Mouse (Mus musculus) fat pad, adult 2 months (tissue): ENCODE measurements at regions not wholly inside any gene's neighbourhood (a gene's known extent, or its start where the extent isn't known, plus 50 kb on each side); places are given as distances from the start of the nearest gene placed in this dataset.

Experiments used
- DNase-seq: peaks from one replicate; pipeline ENCODE4 v3.0.0-alpha.2; 2011; ENCODE audit warnings: low read depth, low spot score; ENCODE audit errors: extremely low read depth

DNA sequence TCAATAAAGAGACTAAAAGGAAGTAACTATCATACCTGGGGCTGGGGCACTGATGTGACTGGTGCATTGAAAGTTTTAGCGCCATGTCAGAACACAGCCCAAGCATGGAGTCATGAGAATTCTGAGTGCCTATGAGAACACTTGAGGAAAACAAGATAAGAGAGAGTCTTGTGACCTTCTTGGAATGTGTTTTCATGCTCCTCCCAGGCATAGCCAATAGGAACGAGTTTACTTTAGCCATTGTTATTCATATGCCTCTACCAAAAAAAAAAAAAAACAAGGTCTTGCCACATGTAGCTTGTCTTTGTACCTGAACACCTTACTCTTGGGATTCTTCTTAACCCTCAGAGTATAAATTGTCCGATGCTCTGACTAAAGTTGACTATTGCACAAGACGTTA, 214.6 kb upstream of the Atp2b1 start:
- no peak for DNase-seq

DNA sequence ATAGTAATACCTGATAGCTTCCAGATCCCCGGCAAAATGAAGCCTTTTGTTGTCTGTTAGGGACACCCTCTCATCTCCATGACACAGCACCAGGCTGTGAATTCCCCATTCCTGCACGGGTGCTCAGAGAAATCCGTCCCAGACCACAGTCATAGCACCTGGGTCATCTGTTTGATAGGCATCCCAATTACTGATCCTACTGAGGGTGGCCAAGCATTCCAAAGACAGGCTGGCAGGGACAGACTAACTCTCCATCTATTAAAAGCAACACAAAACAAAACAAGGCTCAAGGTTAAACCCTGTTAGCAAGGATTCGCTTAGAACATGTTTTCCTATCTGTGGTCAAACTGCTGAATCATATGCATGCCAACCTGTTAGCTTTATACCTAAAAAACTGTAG, 213.8 kb upstream of the Atp2b1 start:
- DNase-seq: no peak

DNA sequence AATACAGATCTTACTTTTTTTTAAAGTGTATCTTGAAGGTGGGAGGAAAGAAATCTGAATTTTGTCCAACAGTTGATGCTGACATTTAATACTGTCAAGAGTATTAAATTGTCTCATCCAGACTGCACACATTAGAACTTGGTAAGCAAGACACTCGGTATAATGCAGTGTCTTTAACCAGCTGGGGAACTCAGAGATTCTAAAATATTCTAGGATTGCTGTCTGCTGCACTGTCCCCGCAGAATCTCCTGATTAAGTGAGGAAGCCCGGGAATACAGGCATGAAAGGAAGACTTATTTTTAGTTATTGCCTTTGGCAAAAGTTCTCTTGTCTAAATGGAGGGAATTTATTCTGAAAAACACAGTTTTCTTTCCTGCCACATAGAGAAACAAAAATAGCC, 212.9 kb upstream of the Atp2b1 start:
- no peak for DNase-seq

DNA sequence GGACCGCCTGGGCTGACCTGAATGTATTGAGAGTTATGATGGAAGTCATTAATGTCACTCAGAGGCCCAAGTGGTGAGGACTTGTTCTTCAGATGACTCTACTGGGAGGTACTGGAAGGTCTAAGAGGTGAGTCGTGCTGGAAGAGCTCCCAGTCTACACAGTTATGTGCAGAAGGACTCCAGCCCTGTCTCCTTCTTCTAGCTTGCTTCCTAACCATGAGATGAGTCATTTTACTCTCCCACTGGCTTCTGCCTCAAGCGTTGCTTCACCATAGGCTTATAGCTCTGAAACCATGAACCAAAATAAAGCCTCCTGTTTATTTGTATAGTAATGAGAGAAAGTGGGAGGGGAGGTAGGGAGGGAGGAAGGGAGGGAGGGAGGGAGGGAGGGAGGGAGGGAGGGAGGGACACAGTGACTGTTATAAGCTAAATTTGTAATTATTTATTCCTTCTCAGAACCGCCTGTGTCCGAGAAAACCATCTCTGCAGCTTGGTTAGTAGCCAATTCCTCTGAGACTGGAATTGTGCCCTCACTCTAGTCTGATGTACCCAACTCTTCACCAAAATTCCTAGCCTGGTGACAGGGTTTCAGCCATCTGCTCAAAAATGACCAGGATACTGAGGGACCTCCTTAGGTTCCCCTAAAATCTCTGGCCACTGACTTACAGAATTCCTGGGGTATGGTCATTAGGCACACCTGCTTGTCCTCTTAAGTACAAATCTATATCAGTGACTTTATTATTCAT, 211.6 kb upstream of the Atp2b1 start:
- no peak for DNase-seq

DNA sequence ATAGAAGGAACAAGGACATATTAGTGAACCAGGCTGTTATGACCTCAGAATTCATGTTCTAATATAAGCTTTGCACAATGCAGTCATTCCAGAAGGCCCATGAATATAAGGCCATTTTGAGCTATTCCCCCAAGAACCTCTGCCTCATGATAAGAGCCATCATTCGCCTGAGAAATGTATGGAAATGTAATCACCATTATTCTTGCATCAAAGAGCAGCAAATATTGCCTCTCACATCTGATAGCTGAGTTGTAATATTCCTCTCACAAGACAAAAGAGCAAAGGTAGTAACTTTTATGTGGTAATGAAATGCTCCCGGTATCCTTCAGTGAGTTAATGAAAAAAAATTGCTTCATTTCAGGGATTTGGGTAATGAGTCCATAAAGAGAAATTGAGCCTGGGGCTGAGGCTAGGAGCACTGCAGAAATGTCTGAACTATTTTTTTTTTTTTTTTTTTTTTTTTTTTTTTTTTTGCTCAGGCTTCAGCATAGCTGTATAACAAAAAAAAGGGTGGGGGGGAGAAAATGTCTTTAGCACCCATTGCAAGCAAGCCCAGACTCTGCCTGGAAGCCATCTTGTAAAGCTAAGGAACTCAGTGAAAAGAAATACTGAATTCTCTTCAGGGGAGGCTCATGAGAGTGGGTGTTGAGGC, 210.4 kb upstream of the Atp2b1 start:
- no peak for DNase-seq

DNA sequence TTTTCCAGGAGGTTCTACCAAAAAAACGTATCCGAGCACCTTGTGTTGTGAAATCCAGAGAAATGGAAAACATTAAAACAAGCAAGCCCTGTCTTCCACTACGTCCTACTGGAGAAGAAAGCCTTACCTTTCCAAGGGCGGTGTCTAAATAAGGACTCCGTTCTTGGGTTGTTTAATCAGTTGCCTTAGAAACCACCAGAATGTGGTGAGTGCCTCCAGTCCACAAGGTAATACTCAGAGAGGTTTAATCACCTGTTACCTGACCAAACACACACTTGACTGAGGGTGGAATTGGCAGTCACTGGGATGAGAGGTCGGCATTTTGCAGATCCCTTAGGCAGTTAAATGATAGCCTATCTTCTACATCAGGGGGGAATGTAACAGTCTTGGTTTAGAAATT, 209.6 kb upstream of the Atp2b1 start:
- DNase-seq: no peak

DNA sequence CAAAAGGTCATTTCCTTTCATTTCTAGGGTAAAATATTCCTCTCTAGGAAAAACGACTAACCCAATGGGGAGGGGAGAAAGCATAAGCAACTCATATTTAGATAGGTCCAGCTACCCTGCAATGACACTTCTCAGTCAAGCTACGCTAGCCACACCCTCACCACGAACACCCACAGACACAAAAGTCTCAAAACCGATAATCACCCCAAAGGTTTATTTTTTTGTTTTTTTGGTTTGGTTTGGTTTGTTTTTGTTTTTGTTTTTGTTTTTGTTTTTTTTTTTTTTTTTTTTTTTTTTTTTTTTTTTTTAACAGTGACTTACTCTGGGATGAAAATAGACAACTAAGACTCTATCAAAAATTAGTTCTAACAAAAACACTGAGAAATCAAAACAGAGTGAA, 196.3 kb upstream of the Atp2b1 start:
- no peak for DNase-seq

DNA sequence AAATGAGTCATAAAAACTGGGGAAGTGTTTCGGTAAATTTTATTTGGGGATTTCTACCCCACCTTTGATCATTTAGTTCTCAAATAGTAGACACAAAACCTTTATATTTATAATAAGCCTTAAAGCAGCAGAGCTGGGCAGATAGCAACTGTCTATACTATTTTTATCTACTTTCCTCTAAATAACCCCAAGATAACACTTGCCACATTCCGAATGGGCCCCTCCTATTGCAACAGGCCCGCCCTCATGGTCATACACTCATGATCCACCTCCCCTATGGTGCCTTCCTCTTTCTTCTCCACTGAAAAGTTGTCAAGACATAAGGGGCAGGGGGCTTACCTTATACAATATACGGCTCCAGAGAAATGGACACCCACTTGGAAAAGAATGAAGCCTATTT, 195.5 kb upstream of the Atp2b1 start:
- no peak for DNase-seq

DNA sequence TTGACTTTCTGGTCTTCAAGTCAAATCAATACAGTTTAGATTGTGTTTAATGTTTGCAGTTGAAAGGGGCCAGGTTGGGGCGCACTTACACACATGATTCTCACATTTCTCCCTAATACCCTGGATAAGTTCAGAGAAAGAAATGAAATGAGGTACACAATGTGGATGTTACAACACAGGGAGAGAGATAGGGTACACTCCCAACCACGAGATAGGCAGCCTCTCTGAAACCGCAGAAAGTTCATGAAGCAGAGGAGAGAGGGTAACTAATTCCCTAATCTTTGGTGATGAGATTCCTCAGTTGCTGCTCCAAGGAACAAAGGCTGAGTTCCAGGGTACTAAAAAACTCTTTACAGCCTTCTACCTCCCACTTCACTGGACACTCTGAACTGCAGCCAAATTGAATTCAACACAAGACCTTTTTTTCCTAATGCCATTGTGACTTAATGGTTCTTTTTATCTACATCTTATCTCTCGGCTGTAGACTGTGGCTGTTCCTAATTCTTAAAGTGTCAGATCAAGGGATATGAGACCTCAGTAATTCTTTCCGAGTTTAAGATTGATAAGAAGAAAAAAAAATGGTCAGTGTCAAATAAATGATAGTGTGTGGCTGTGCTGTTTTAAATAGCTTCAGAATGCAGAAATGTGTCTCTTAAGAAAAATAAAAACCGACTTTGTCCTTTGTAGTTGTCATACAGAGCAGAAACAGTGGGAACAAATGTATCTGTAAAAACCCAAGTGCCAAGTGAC, 193.8 kb upstream of the Atp2b1 start:
- no peak for DNase-seq

DNA sequence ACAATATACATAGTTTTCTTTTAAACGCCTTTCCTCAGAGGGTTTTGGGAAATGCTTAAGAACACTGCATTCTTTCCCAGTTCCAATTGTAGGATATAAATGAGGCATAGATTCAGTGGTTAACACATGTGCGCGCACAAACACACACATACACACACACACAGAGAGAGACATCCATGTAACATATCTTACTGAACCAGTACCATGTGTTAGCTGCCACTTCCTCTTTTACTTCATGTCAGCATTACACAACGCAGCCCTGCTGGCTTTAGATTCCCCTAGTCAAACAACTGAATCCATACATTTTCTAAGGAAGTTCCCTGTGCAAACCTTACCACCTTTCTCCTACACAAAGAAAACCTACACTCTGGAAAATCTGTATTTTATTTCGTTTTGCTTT, 189.1 kb upstream of the Atp2b1 start:
- no peak for DNase-seq

DNA sequence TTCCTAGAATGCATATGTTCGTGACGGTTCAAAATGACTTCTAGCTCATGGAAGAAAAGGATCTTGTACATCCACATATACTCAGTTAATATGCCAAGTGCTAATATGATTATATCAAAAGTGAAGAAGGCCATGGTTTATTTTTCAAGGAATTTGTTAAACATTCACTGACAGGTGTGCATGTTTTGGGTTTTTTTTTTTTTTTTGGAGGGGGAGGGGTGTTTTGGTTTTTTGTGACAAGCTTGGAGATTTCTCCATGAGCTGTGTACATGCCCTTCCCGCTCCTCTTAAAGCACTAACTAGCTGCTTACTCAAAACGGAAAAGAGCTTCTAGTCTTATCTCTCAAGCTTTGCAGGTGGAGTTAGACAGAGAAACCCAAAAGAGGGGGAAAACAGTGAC, 187.1 kb upstream of the Atp2b1 start:
- DNase-seq: no peak

DNA sequence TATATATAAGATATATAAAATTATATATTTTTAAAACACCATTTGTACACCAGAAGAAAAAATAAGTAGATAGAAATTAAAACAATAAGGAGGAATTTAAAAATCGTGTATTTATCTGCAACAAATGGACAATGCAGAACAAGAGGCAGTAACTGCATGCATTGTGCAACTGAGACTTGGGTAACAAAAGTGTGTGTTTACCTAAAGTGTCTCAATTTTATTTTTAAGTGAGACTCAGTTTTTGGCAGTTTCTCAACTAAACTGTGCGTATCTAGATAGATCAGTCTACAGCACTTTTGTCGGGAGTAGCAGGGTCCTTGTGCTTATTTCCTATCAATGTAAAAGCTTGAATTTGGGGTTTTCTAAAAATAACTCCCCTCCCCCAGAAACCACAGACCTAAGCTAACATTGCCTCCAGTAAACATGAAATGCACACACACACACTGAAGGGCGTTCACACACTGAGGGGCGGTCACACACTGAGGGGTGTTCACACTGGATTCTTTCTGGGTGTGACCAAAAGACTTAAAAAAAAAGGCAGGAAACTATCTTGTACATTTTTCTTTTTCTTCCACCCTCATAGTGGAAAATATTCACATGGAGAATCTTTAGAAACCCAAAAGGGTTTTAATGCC, 185.7 kb upstream of the Atp2b1 start:
- DNase-seq: peak; percentile 7

DNA sequence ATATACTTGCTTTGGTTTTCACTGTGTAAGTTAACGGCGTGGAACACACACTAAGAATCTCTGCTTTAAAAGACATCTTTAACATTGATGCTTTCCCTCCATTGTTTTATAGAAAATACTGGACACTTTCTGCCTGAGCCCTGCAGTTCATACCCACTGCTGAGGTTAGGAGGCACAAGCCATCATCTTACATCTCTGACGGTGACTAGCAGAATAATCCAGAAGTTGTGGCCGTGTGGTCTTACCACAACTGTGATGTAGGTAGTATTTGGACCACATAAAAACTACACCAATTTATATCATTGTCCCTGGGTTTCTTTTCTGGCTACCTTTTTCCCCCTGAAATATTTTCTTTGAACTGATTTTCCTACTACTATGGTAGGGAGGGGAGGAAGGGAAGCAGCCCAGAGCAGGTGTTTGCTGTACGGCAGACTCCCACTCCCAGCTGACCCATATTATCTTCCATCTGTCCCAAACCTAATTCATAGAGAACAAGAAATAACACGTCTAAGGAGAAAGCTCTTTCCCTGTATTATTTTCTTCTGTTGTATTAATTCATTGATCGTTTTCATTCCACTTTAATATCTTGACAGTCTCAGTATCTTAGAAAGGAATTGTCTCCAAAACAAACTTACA, 180.1 kb upstream of the Atp2b1 start:
- no peak for DNase-seq

DNA sequence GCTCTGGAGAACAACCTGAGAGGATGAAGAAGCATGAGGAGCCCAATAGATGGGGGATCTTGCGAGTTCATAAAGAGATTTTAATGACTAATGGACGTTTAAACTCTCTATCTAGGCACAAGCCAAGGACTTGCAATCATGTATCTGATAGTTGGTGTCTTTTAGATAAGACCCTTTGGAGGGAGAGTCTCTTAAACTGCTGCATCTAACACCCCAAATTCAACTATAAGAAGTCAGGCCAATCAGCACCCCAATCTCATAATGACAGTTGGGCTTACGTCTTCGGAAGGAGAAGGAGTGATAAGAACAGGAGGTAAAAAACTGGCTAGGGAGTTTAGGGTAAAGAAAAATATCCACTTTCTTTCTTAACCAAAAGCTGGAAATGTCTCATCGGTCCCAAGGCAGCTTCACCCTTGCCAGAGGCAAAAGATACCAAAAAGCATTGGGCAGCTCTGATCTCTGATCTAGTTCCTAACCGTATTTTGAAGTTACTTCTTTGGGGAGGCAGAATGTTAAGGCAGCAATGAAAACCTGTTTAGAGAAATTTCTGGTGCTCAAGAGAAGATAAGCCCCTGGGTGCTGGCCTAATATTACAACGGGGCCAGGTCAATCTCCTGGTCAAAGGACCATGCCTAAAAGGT, 173.6 kb upstream of the Atp2b1 start:
- DNase-seq: no peak

DNA sequence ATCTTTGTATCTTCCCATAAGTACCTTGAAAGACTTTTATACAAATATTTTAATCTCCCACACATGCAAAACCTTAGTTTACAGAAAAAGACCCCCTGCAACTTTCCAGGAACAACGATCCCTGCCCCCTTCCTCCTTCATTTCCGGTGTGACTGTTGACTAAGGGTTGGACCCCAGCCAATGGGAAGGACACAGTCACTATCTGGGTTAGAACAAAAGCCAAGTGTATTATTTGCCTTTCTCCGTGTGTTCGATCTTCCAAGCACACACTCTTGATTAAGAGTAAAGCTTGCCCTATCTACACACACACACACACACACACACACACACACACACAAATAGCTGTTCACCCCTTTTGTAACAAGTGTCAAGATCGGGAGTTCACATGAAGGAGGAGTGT, 172.8 kb upstream of the Atp2b1 start:
- DNase-seq: no peak

DNA sequence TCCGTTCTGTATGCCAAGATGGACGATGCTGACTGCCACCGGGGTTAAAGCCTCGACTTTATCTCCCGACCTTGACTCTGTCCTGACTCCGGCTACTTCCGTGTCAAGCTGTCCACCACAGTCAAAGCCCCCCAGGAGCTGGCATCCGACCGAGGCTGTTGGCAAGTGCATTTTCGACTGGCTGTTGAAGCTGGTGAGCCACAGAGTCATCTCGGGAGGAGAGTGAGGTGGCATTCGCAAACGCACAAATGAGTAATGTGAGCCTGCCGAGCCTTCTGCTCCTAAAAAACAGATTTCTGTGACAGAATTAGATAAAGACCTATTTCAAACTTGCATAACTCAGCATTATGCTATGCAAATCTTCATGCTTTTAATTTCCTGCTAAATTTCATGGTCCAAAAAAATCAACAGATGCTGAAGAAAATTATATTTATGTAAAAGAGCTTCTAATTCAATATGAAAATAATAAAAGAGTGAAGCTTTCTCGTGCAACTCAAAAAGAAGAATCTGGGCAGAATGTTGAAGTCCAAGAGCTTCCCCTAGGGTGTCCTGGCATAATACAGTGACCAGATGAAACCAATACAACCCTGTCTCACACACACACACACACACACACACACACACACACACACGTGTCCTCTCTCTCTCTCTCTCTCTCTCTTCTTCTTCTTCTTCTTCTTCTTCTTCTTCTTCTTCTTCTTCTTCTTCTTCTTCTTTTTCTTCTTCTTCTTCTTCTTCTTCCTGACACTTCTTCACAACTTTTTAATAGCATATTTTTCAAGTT, 171.2 kb upstream of the Atp2b1 start:
- no peak for DNase-seq

DNA sequence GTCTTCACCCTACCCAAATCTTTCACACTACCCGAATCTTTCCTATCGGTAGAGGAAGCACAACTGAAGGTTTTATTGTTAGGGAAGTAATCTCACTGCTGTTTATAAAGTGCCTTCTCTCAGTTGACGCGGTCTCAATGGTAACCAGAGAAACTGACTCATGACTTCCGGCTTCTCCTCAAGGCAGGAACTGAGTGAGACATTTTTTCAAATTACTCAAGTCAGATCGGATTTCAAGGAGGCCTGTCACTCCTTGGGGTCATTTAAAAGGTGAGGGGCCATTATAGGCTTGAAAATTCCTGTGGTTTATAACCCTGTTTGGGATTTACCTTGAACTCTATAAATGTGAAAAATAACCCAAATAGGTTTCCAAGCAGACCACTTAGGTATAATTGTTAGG, 170.0 kb upstream of the Atp2b1 start:
- DNase-seq: no peak

DNA sequence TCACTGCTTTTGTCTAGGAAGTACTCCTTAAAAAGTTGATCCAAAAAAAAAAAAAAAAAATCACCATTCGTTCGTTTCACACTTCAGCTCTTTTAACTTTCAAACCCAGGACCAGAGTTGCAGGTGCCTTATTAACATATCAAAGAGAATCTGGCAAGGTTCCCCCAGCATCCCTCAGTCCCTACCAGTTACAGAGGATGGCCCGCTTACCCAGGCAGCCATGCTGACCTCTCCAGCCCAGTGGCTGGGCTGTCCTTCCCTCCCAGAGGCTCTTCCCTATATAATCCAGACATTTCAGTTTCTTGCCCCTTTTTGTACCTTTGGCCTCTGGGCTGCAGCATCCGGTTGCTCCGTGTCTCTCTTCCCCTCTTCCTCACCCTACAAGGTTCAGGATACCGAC, 169.5 kb upstream of the Atp2b1 start:
- no peak for DNase-seq

DNA sequence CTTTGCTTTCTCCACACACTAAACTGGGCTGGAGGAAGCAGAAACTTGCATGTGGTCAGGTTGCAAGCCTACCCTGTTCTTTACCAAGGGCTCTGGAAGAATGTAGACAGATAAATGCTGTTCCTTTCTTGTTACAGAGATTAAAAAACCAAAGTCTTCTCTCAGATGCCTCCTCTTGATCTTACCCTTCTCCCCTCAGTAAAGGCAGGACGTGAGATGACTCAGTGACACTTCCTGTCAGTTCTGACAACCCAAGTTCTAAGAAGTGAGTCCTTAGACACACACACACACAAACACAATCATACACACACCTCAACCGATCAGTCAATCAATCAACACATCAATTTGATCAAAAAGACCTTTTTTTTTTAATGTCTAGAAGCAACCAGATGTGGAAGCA, 168.8 kb upstream of the Atp2b1 start:
- DNase-seq: no peak

DNA sequence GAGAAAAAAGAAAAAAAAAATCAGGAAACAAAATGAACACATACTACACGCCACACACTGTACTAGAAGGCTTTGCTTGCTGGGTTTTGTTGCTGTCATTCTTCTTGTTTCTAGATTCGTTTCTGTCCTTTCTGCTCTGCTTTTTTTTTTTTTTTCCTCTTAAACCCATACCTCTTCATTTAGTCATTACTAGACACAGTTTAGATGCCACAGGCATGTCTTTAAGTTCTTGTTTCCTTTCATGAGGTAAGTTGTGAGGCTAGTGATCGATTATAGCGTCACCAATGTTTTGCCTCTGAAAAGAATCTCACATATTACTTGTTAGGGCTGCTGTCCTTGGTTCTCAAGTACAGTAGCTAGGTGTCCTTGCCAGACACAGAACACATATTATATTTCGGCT, 168.3 kb upstream of the Atp2b1 start:
- DNase-seq: no peak
